Mouse (Mus musculus) forebrain, embryonic 13.5 days (tissue): ENCODE results near the gene Hpse2. TPM values are rescaled to one million over a fixed set of nuclear protein-coding genes. Genes with fewer than 3 reads are reported as not detected.

Experiments used
- ATAC-seq: fragments of 200-750 bp; cut with Nextera tagmentation; 2 replicates; pipeline ENCODE4 v1.8.0; 2017
- H3K27ac ChIP-seq: fragments of 300-500 bp; sonication (generic); 2 replicates; pipeline ENCODE4 v1.5.1; 2015; ENCODE audit warnings: inconsistent platforms, mild to moderate bottlenecking, moderate library complexity
- H3K27me3 ChIP-seq: fragments of 300-500 bp; sonication (generic); 2 replicates; pipeline ENCODE4 v1.6.1; 2015; ENCODE audit warnings: mild to moderate bottlenecking, inconsistent platforms
- H3K36me3 ChIP-seq: fragments of 300-500 bp; sonication (generic); 2 replicates; pipeline ENCODE4 v1.6.1; 2015; ENCODE audit warnings: mild to moderate bottlenecking, inconsistent platforms; ENCODE audit not compliant: poor library complexity, severe bottlenecking
- H3K4me1 ChIP-seq: fragments of 300-500 bp; sonication (generic); 2 replicates; pipeline ENCODE4 v1.6.1; 2015; ENCODE audit warnings: inconsistent platforms
- H3K4me2 ChIP-seq: fragments of 300-500 bp; sonication (generic); 2 replicates; pipeline ENCODE4 v1.6.1; 2015; ENCODE audit warnings: inconsistent platforms, mild to moderate bottlenecking, moderate library complexity
- H3K4me3 ChIP-seq: fragments of 300-500 bp; sonication (generic); 2 replicates; pipeline ENCODE4 v1.5.1; 2015; ENCODE audit warnings: mild to moderate bottlenecking, inconsistent platforms
- H3K9ac ChIP-seq: fragments of 300-500 bp; sonication (generic); 2 replicates; pipeline ENCODE4 v1.6.1; 2015; ENCODE audit warnings: mild to moderate bottlenecking, inconsistent platforms
- H3K9me3 ChIP-seq: fragments of 300-500 bp; sonication (generic); replicated peaks from 2 replicates; pipeline ENCODE4 v1.6.1; 2016; ENCODE audit warnings: inconsistent platforms
- WGBS: fragments of 180-500 bp; shearing (Covaris S2); methylation state at CpG from one replicate; pipeline ENCODE4 v1.1.7; 2015; 5-methylcytosine and 5-hydroxymethylcytosine counted together
- polyA plus RNA-seq: library from polyadenylated mRNA; unstranded; fragments of >200 nt; fragmentation: Nextera tagmentation; extraction: Ambion mirVana; gene quantifications from 2 replicates; pipeline ENCODE4 v1.2.1, GENCODE M21; 2015

Hpse2 gene
- polyA plus RNA-seq, 1 experiment from 2014 or later = not detected

DNA sequence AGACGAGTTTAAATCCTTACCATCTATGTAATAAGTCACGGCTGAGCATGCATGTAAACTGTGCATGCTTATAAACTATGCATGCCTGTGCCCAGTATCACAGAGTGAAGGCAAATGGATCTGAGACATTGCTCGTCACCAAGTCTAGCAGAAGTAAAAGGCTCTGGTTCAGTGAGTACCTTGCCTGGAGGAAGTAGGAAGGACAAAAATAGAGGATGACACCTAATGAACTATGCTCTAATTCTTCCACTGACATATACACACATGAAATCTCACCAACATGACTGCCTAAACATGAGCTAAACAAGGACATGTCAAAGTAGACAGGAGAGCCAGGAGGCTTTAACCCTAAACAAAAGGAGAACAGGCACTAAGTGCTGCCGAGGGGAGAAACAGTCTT, 391.7 kb downstream of the Hpse2 start:
- Histone ChIP-seq H3K4me3 (no peak overlapping the region), H3K4me2 (no peak overlapping the region), H3K9me3 (no peaks in the 10 kb centered on the region), H3K36me3 (no peaks in the 10 kb centered on the region), H3K4me1 (no peaks in the 10 kb centered on the region), H3K9ac (no peak overlapping the region), H3K27ac (no peak overlapping the region), H3K27me3 (no peaks in the 10 kb centered on the region)
- no peak for ATAC-seq
- WGBS = 90% methylated on average over 4 of the region's 4 CpGs

DNA sequence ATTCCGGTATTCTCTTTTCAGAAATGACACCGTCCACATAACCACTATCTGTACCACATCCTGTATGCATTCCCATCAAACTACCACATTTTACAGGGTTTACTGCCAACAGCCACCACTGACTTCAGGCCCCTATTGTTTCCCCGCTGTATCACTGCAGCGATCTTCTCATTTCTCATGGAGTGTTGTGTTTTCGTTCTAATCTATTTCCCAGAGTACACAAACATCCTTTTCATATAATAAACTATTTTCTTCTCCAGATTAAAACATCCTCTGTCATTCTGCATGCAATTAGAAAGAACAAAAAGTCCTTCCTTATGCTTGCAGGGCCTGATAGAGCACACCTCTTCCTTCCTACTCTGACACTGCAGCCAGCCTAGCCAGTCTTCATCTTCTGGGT, 399.3 kb downstream of the Hpse2 start:
- Histone ChIP-seq H3K9ac (no peak overlapping the region), H3K9me3 (no peaks in the 10 kb centered on the region), H3K27ac (no peak overlapping the region), H3K27me3 (no peaks in the 10 kb centered on the region), H3K4me3 (no peak overlapping the region), H3K36me3 (no peaks in the 10 kb centered on the region), H3K4me2 (no peak overlapping the region), H3K4me1 (no peaks in the 10 kb centered on the region)
- WGBS = 88% methylated on average over 5 of the region's 5 CpGs
- no peak for ATAC-seq

DNA sequence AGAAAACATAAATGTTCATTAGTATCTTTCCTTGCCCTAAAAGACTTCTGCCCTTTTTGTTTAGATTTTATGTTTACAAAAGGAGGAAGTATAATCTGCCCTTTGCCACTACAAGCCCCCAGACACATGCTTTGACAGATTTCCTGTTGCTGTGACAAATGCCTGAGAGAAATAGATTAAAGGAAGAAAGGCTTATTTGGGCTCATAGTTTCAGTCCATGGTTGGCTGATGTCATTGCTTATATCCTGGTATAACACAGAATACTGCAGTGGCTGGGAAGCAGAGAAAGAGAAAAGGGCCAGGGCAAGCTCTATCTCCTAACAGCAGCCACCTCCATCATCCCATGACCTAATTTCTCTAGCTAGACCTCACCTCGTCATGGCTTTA, 401.8 kb downstream of the Hpse2 start:
- no peaks in the 10 kb centered on the region for H3K36me3 ChIP-seq
- H3K9ac ChIP-seq = no peak overlapping the region
- no peak overlapping the region for H3K27ac ChIP-seq
- H3K4me2 ChIP-seq = no peak overlapping the region
- no peaks in the 10 kb centered on the region for H3K9me3 ChIP-seq
- H3K27me3 ChIP-seq = no peaks in the 10 kb centered on the region
- H3K4me3 ChIP-seq = no peak overlapping the region
- WGBS = 75% methylated on average over 1 of the region's 1 CpGs
- no peaks in the 10 kb centered on the region for H3K4me1 ChIP-seq
- ATAC-seq = no peak

DNA sequence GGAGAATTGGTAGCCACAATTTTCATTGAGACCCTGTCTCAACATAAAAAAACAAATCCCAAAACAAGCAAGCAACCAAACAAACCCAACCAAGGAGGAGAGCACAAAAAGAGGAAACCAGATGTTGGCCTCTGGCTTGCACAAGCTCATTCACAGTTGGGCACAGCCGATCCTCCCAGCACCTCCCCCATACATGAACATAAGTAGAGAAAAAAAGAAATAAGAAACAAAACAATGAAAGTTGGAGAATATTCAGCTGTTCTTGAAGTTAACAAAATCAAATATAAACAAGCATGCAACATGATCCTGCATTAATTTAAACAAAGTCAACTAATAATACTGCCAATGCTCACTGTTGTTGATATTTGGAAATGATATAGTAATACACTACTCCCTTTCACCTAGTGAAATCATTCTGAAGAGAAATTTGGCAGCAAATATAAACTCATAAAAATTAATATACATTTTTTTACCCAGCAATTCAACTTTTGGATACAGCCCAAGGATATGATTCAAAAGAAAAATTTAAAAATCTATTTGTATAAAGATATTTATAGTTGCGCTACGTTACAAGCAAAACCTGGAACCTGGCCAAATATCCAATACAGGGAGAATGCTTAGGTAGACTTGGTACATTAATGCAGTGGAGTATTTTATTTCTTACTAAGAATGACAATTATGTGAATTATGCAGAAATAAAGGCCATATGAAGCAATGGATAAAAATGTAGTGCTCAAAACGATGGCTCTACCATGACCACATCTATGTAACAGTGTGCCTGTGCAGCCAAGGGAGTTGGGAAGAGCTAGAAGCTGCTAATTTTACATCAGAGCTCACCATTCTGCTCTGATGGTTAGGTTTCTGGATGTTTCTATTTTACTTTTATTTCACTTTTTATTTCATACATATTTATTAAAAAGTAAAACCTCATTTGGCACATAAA, 402.5 kb downstream of the Hpse2 start:
- Histone ChIP-seq H3K9ac (no peak overlapping the region), H3K27ac (no peak overlapping the region), H3K4me2 (no peak overlapping the region), H3K4me3 (no peak overlapping the region), H3K27me3 (no peaks in the 10 kb centered on the region), H3K36me3 (no peaks in the 10 kb centered on the region), H3K4me1 (no peaks in the 10 kb centered on the region), H3K9me3 (no peaks in the 10 kb centered on the region)
- WGBS = 89% methylated on average over 4 of the region's 4 CpGs
- ATAC-seq = no peak

DNA sequence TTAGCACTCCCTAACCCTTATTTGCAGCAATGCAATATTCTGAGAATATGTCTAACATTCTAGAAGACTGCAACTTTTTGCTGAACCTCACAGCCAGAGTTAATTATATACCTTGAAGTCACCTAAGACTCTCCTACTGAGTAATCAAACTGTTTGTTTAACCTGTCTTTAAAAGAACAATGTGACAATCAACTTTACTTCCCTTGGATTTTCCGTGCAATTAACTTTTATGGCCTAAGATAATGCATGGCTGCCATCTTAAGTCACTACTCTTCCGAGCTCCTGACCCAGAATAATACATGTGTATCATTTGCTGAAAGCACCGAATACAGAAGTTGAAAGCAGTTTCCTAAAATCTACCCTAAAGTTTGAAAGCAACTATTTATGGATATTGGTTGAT, 407.6 kb downstream of the Hpse2 start:
- Histone ChIP-seq H3K27ac (no peak overlapping the region), H3K27me3 (no peaks in the 10 kb centered on the region), H3K4me2 (no peak overlapping the region), H3K36me3 (no peaks in the 10 kb centered on the region), H3K9ac (no peak overlapping the region), H3K9me3 (no peaks in the 10 kb centered on the region), H3K4me3 (no peak overlapping the region), H3K4me1 (no peaks in the 10 kb centered on the region)
- no peak for ATAC-seq
- 73% methylated on average over 3 of the region's 3 CpGs for WGBS

DNA sequence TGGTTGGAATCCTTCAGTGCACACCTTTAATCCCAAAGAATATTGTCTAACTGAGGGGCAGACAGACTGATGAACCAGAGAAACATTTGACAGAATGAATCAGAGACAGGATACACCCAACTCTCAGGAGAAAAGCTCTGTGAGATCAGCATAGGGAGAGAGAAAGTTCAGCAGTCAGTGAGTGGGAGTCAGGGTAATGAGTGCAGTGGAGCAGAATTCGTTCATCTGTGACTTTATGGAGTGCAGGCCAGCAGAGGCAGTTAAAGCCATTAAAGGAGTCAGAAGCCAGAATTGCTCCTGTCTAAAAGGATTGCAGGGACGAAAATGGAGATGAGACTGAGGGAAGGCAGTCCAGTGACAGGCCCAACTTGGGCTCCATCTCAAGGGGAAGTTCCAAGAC, 410.2 kb downstream of the Hpse2 start:
- no peaks in the 10 kb centered on the region for H3K4me1 ChIP-seq
- no peak overlapping the region for H3K4me2 ChIP-seq
- H3K9ac ChIP-seq = no peak overlapping the region
- no peaks in the 10 kb centered on the region for H3K36me3 ChIP-seq
- H3K27me3 ChIP-seq = no peaks in the 10 kb centered on the region
- 68% methylated on average over 2 of the region's 2 CpGs for WGBS
- H3K4me3 ChIP-seq = no peak overlapping the region
- H3K27ac ChIP-seq = no peak overlapping the region
- H3K9me3 ChIP-seq = no peaks in the 10 kb centered on the region
- no peak for ATAC-seq

DNA sequence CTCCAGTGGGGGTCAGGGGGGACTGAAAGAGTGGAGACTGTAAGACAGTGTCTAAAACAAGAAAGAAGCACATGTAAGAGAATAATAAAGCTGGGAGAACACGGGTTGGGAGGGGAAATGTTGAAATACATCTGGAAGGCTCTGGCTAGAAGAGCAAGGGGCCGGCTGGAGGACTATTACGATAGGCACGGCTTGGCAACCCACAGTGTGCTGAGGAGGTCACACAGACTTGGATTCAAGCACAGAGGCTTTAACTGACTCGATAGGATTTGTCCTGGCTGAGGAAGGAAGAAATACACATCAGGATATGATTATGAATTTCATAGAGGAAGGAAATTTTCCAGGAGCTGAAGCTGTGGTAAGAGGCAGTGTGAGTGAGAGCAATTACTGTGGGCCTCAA, 414.4 kb downstream of the Hpse2 start:
- H3K9ac ChIP-seq = no peak overlapping the region
- no peak overlapping the region for H3K4me2 ChIP-seq
- no peaks in the 10 kb centered on the region for H3K9me3 ChIP-seq
- no peaks in the 10 kb centered on the region for H3K4me1 ChIP-seq
- H3K27ac ChIP-seq = no peak overlapping the region
- no peak overlapping the region for H3K4me3 ChIP-seq
- WGBS = 85% methylated on average over 5 of the region's 5 CpGs
- H3K27me3 ChIP-seq = no peaks in the 10 kb centered on the region
- ATAC-seq = no peak
- no peaks in the 10 kb centered on the region for H3K36me3 ChIP-seq

DNA sequence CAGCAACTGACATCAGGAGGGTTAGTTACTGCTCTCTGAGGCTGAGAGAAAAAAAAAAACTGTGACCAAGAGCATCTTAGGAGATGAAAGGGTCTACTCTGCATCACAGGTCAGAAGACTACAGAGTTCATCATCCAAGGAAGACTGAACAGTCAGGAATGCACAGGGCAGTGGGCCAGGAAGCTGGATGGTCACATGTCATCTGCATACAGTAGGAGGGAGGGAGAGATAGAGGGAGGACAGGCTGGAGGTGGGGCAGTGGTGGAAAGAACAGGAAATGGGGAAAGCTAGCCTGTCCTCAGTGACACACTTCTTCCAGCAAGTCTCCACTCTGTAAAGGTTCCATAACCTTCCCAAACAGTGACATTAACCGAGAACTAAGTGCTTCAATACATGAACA, 423.0 kb downstream of the Hpse2 start:
- H3K9me3 ChIP-seq = no peaks in the 10 kb centered on the region
- WGBS = 88% methylated on average over 1 of the region's 1 CpGs
- no peaks in the 10 kb centered on the region for H3K36me3 ChIP-seq

DNA sequence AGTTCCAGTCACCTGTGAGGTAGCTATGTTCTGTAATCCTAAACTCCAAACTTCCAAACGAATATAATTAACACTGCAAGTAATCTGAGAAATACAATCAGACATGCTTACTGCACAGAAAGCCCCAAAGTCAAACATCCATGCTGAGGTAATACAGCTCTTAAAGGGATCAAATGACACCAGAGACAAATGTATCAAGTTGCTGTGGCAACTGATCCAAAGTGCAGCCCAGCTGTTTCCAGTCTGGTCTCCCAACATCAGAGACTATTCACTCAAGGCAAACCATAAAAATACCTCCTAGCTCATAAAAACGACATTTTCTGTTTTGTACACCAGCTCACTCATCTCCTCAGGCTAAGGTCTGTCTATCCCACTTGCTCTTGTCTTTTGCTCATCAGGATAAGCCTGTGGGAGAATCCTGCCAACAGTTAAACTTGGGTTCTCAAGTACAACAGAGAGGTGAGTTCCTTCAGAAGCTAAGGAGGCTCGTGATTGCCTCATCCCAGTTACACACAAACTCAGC, 440.0 kb downstream of the Hpse2 start:
- no peaks in the 10 kb centered on the region for H3K27me3 ChIP-seq
- no peaks in the 10 kb centered on the region for H3K36me3 ChIP-seq
- no peaks in the 10 kb centered on the region for H3K4me1 ChIP-seq
- no peak overlapping the region for H3K9ac ChIP-seq
- H3K4me2 ChIP-seq = no peak overlapping the region
- H3K4me3 ChIP-seq = no peak overlapping the region
- H3K27ac ChIP-seq = no peak overlapping the region
- H3K9me3 ChIP-seq = peaks cover 3% of the 10 kb centered on the region
- ATAC-seq = no peak
- 52% methylated on average over 3 of the region's 3 CpGs for WGBS

More for the DNA sequence above, 423.0 kb downstream of the Hpse2 start:
- Histone ChIP-seq H3K27ac (no peak overlapping the region), H3K9ac (no peak overlapping the region), H3K4me1 (no peaks in the 10 kb centered on the region), H3K27me3 (no peaks in the 10 kb centered on the region), H3K4me2 (no peak overlapping the region), H3K4me3 (no peak overlapping the region)
- no peak for ATAC-seq

DNA sequence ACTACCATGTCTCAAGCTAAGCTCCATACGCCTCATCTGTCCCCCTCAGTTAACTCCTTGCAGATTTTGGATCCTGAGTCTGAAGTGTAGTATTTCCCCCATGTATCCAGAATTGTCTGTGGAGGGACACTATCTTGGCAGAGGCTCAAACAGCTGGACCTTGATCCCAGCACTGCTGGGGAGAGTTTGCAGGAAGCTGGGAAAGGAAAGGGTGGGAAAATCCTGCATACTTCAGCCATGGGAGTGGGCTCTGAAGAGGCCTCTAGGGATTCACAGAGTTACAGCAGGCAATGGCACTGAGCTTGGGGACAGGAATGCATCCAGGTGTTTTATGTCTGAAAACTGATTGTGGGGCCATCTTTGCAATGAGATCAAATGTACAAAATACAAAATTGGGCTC, 450.6 kb downstream of the Hpse2 start:
- no peaks in the 10 kb centered on the region for H3K36me3 ChIP-seq
- H3K27me3 ChIP-seq = no peaks in the 10 kb centered on the region
- H3K9me3 ChIP-seq = peaks cover 6% of the 10 kb centered on the region
- H3K9ac ChIP-seq = no peak overlapping the region
- no peak for ATAC-seq
- WGBS = 79% methylated on average over 1 of the region's 1 CpGs
- no peak overlapping the region for H3K4me2 ChIP-seq
- H3K4me1 ChIP-seq = 0 out of 2 replicates have a peak, but pooled peaks cover 2% of the 10 kb centered on the region
- H3K4me3 ChIP-seq = no peak overlapping the region
- no peak overlapping the region for H3K27ac ChIP-seq

DNA sequence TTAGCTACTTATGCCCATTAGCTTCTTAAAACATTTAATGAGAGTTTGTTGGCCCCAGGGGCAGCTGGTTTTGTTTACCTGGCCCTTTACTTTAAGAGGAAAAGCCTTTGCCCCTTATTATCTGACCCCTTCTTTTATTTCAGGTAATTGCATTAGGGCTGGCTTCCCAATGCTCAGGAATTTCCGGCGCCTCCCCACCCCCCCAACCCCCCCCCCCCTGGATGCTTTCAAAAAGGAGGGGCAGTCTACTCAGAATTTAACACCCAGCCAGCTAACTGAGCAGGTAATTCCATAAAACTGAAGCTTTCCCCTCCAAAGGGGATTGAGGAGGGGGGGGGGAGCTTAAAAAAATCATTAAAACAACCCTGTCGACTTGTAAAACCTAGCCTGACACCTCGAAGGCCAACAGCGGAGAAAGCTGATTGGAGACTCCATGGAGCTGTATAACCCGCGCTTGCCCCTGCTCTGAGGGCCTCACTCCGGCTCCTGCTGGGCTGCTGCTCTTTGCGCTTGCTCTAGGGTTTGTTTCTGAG, 451.4 kb downstream of the Hpse2 start:
- H3K4me3 ChIP-seq = no peak overlapping the region
- H3K27me3 ChIP-seq = no peaks in the 10 kb centered on the region
- H3K36me3 ChIP-seq = no peaks in the 10 kb centered on the region
- 0 out of 2 replicates have a peak, but pooled peaks cover 2% of the 10 kb centered on the region for H3K4me1 ChIP-seq
- no peak overlapping the region for H3K9ac ChIP-seq
- no peak overlapping the region for H3K27ac ChIP-seq
- no peak for ATAC-seq
- WGBS = 5% methylated on average over 9 of the region's 9 CpGs
- no peak overlapping the region for H3K4me2 ChIP-seq
- no peaks in the 10 kb centered on the region for H3K9me3 ChIP-seq

DNA sequence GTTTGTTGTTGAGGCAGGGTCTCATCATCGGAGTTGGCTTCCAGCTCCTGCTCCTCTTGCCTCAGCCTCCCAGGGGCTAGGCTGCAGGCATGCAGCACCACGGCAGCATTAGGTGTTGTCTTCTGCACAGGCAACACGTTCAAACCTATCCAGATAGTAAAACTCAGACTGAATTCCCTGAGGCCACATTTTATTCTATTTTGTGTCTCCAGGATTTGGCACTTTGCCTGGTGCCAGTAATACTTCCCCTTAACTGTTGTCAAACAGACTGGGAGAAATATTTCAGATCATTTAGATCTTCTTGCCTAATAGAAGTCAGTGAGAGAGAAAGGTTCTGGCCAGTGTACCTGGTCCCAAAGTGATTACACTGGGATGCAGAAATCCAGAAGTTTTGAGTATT, 458.5 kb downstream of the Hpse2 start:
- Histone ChIP-seq H3K36me3 (no peaks in the 10 kb centered on the region), H3K27ac (no peak overlapping the region), H3K9me3 (no peaks in the 10 kb centered on the region), H3K4me3 (no peak overlapping the region), H3K4me1 (no peaks in the 10 kb centered on the region), H3K9ac (no peak overlapping the region), H3K27me3 (no peaks in the 10 kb centered on the region), H3K4me2 (no peak overlapping the region)
- 75% methylated on average over 3 of the region's 3 CpGs for WGBS
- no peak for ATAC-seq
